Mouse (Mus musculus): ENCODE results near the gene Dus1l.
"Not testable (repeated sequence)": the region's sequence is repeated elsewhere in the genome, so short reads cannot be mapped to it uniquely, and the experiment has no call there.

Gene Dus1l

GRCm38 (mm10) chr11:120777123-120777522 is 19.1 kb downstream of the Dus1l start:
- no peak for DNase-seq (ENCODE audit: low spot score in 2 of 2)

- DNase-seq (ENCODE audit: low spot score in 2 of 2): peak; percentile 94
Measured at GRCm38 (mm10) chr11:120775774-120776469, 20.3 kb downstream of the Dus1l start.

- DNase-seq (ENCODE audit: low spot score in 2 of 2): no peak
Measured at GRCm38 (mm10) chr11:120773463-120774190, 22.6 kb downstream of the Dus1l start.

- no peak for DNase-seq (ENCODE audit: low spot score in 2 of 2)
Measured at GRCm38 (mm10) chr11:120772749-120773148, 23.5 kb downstream of the Dus1l start.

GRCm38 (mm10) chr11:120768206-120768605 is 28.0 kb downstream of the Dus1l start:
- no peak for DNase-seq (ENCODE audit: low spot score in 2 of 2)

GRCm38 (mm10) chr11:120767023-120767422 is 29.2 kb downstream of the Dus1l start:
- not testable (repeated sequence) for DNase-seq (ENCODE audit: low spot score in 2 of 2)

GRCm38 (mm10) chr11:120763121-120763999 is 32.8 kb downstream of the Dus1l start:
- not testable (repeated sequence) for DNase-seq (ENCODE audit: low spot score in 2 of 2)

GRCm38 (mm10) chr11:120762672-120763041 is 33.5 kb downstream of the Dus1l start, which contains the start of gene Hmga1b:
Gene Hmga1b, plus strand, starts transcription at chr11:120762794.
- not testable (repeated sequence) for DNase-seq (ENCODE audit: low spot score in 2 of 2)

- no peak for DNase-seq (ENCODE audit: low spot score in 2 of 2)
Measured at GRCm38 (mm10) chr11:120761811-120762671, 34.2 kb downstream of the Dus1l start.

GRCm38 (mm10) chr11:120760236-120760635 is 36.0 kb downstream of the Dus1l start:
- DNase-seq (ENCODE audit: low spot score in 2 of 2): peak; percentile 27 to 45

- no peak for DNase-seq (ENCODE audit: low spot score in 2 of 2)
Measured at GRCm38 (mm10) chr11:120751606-120752005, 44.6 kb downstream of the Dus1l start.

GRCm38 (mm10) chr11:120749430-120749829 is 46.8 kb downstream of the Dus1l start:
- peak; percentile 51 to 56 for DNase-seq (ENCODE audit: low spot score in 2 of 2)

- no peak for DNase-seq (ENCODE audit: low spot score in 2 of 2)
Measured at GRCm38 (mm10) chr11:120747974-120748373, 48.2 kb downstream of the Dus1l start.

- no peak for DNase-seq (ENCODE audit: low spot score in 2 of 2)
Measured at GRCm38 (mm10) chr11:120744121-120744701, 52.0 kb downstream of the Dus1l start.

- no peak for DNase-seq (ENCODE audit: low spot score in 2 of 2)
Measured at GRCm38 (mm10) chr11:120740981-120741380, 55.2 kb downstream of the Dus1l start.
